Mouse (Mus musculus) liver, embryonic 15.5 days (tissue): ENCODE measurements around the gene Nacc1. TPM values are rescaled to one million over a fixed set of nuclear protein-coding genes. Genes with fewer than 3 reads are reported as not detected.

Source experiments
- ATAC-seq: fragments of 200-750 bp; cut with Nextera tagmentation; 2 replicates; pipeline ENCODE4 v1.8.0; 2017; ENCODE audit warnings: moderate number of reproducible peaks, mild to moderate bottlenecking, moderate library complexity; ENCODE audit not compliant: insufficient read depth
- H3K27ac ChIP-seq: fragments of 300-500 bp; sonication (generic); replicated peaks from 2 replicates; pipeline ENCODE4 v1.5.1; 2015; ENCODE audit warnings: mild to moderate bottlenecking, inconsistent platforms
- H3K27me3 ChIP-seq: fragments of 300-500 bp; sonication (generic); 2 replicates; pipeline ENCODE4 v1.6.1; 2015; ENCODE audit warnings: mild to moderate bottlenecking, inconsistent platforms
- H3K36me3 ChIP-seq: fragments of 300-500 bp; sonication (generic); replicated peaks from 2 replicates; pipeline ENCODE4 v1.6.1; 2015; ENCODE audit warnings: moderate library complexity, mild to moderate bottlenecking, inconsistent platforms
- H3K4me1 ChIP-seq: fragments of 300-500 bp; sonication (generic); replicated peaks from 2 replicates; pipeline ENCODE4 v1.6.1; 2015; ENCODE audit warnings: inconsistent platforms
- H3K4me2 ChIP-seq: fragments of 300-500 bp; sonication (generic); 2 replicates; pipeline ENCODE4 v1.6.1; 2015; ENCODE audit warnings: moderate library complexity, mild to moderate bottlenecking, inconsistent platforms
- H3K4me3 ChIP-seq: fragments of 300-500 bp; sonication (generic); replicated peaks from 2 replicates; pipeline ENCODE4 v1.5.1; 2015; ENCODE audit warnings: mild to moderate bottlenecking, inconsistent platforms
- H3K9ac ChIP-seq: fragments of 300-500 bp; sonication (generic); 2 replicates; pipeline ENCODE4 v1.6.1; 2015; ENCODE audit warnings: moderate library complexity, mild to moderate bottlenecking, inconsistent platforms
- H3K9me3 ChIP-seq: fragments of 300-500 bp; sonication (generic); replicated peaks from 2 replicates; pipeline ENCODE4 v1.6.1; 2016; ENCODE audit warnings: inconsistent platforms
- WGBS: fragments of 180-500 bp; shearing (Covaris S2); methylation state at CpG from one replicate; pipeline ENCODE4 v1.1.7; 2015; ENCODE audit warnings: mixed read lengths; ENCODE audit not compliant: insufficient replicate concordance; 5-methylcytosine and 5-hydroxymethylcytosine counted together
- polyA plus RNA-seq: library from polyadenylated mRNA; unstranded; fragments of >200 nt; fragmentation: Nextera tagmentation; extraction: Ambion mirVana; gene quantifications from 2 replicates; pipeline ENCODE4 v1.2.1, GENCODE M21; 2015

Nacc1 gene
- 6.2 and 7.2 TPM in 2 replicates for polyA plus RNA-seq

- H3K36me3 ChIP-seq: peaks cover 37% of the 10 kb centered on the region
- peaks cover 66% of the 10 kb centered on the region for H3K4me1 ChIP-seq
- H3K27me3 ChIP-seq: no peaks in the 10 kb centered on the region
- peak; percentile 78 for ATAC-seq
- WGBS: under 1% methylated on average over 34 of the region's 37 CpGs
- H3K4me2 ChIP-seq: peak within 1 kb of the TSS; percentile 91
- H3K4me3 ChIP-seq: peak within 1 kb of the TSS; percentile 98
- H3K9ac ChIP-seq: peak within 1 kb of the TSS; percentile 98
- H3K9me3 ChIP-seq: no peaks in the 10 kb centered on the region
- peak within 1 kb of the TSS; percentile 93 for H3K27ac ChIP-seq
Measured at GRCm38 (mm10) chr8:84687705-84688100, at the start of gene Nacc1. Nacc1 (minus strand) TSS chr8:84687862.

GRCm38 (mm10) chr8:84736521-84736920 lies 48.9 kb upstream of the Nacc1 start:
- no peak overlapping the region for H3K4me3 ChIP-seq
- H3K9ac ChIP-seq: no peak overlapping the region
- peaks cover 78% of the 10 kb centered on the region for H3K4me1 ChIP-seq
- 91% methylated on average over 4 of the region's 4 CpGs for WGBS
- H3K9me3 ChIP-seq: no peaks in the 10 kb centered on the region
- no peak for ATAC-seq
- peak overlapping the region; percentile 31; the same call in 1 of the 2 replicates for H3K27ac ChIP-seq
- H3K27me3 ChIP-seq: peaks cover 53% of the 10 kb centered on the region
- H3K4me2 ChIP-seq: no peak overlapping the region
- no peaks in the 10 kb centered on the region for H3K36me3 ChIP-seq

- Histone ChIP-seq H3K27ac (no peak overlapping the region), H3K27me3 (peaks cover 44% of the 10 kb centered on the region), H3K9me3 (no peaks in the 10 kb centered on the region), H3K4me3 (no peak overlapping the region), H3K9ac (no peak overlapping the region), H3K4me2 (no peak overlapping the region), H3K36me3 (no peaks in the 10 kb centered on the region), H3K4me1 (peaks cover 80% of the 10 kb centered on the region)
- 61% methylated on average over 2 of the region's 2 CpGs for WGBS
- ATAC-seq: no peak
Measured at GRCm38 (mm10) chr8:84735597-84735996, 47.9 kb upstream of the Nacc1 start.

- H3K9me3 ChIP-seq: no peaks in the 10 kb centered on the region
- H3K36me3 ChIP-seq: no peaks in the 10 kb centered on the region
- ATAC-seq: no peak
- 72% methylated on average over 2 of the region's 2 CpGs for WGBS
- H3K27ac ChIP-seq: peak overlapping the region; percentile 35
- H3K4me1 ChIP-seq: peaks cover 86% of the 10 kb centered on the region
- peaks cover 36% of the 10 kb centered on the region for H3K27me3 ChIP-seq
- no peak overlapping the region for H3K4me2 ChIP-seq
- 0 out of 2 replicates have a peak overlapping the region, but pooled peaks have one; percentile 3 for H3K9ac ChIP-seq
- H3K4me3 ChIP-seq: no peak overlapping the region
Measured at GRCm38 (mm10) chr8:84734680-84735079, 47.0 kb upstream of the Nacc1 start.

- no peak overlapping the region for H3K4me3 ChIP-seq
- no peak overlapping the region for H3K4me2 ChIP-seq
- peak overlapping the region; percentile 34 for H3K27ac ChIP-seq
- WGBS: 80% methylated on average over 6 of the region's 6 CpGs
- no peak overlapping the region for H3K9ac ChIP-seq
- no peaks in the 10 kb centered on the region for H3K9me3 ChIP-seq
- ATAC-seq: no peak
- peaks cover 88% of the 10 kb centered on the region for H3K4me1 ChIP-seq
- peaks cover 31% of the 10 kb centered on the region for H3K27me3 ChIP-seq
- H3K36me3 ChIP-seq: no peaks in the 10 kb centered on the region
Measured at GRCm38 (mm10) chr8:84733959-84734358, 46.3 kb upstream of the Nacc1 start.

GRCm38 (mm10) chr8:84732996-84733395 lies 45.3 kb upstream of the Nacc1 start:
- Histone ChIP-seq H3K27ac (peak overlapping the region; percentile 98), H3K4me1 (peaks cover 89% of the 10 kb centered on the region), H3K36me3 (no peaks in the 10 kb centered on the region), H3K27me3 (peaks cover 23% of the 10 kb centered on the region), H3K4me3 (no peak overlapping the region), H3K4me2 (no peak overlapping the region), H3K9me3 (no peaks in the 10 kb centered on the region), H3K9ac (no peak overlapping the region)
- 68% methylated on average over 6 of the region's 6 CpGs for WGBS
- no peak for ATAC-seq

GRCm38 (mm10) chr8:84732545-84732944 lies 44.9 kb upstream of the Nacc1 start:
- Histone ChIP-seq H3K9me3 (no peaks in the 10 kb centered on the region), H3K4me3 (no peak overlapping the region), H3K27ac (peak overlapping the region; percentile 98), H3K4me2 (no peak overlapping the region), H3K36me3 (peaks cover 1% of the 10 kb centered on the region; the same call in 1 of the 2 replicates), H3K27me3 (peaks cover 23% of the 10 kb centered on the region), H3K4me1 (peaks cover 89% of the 10 kb centered on the region), H3K9ac (0 out of 2 replicates have a peak overlapping the region, but pooled peaks have one; percentile 66)
- WGBS: 72% methylated on average over 5 of the region's 5 CpGs
- no peak for ATAC-seq

- Histone ChIP-seq H3K9me3 (no peaks in the 10 kb centered on the region), H3K9ac (peak overlapping the region; percentile 66), H3K27me3 (peaks cover 19% of the 10 kb centered on the region), H3K4me1 (peaks cover 93% of the 10 kb centered on the region), H3K27ac (peak overlapping the region; percentile 98), H3K36me3 (peaks cover 11% of the 10 kb centered on the region), H3K4me2 (peak overlapping the region; percentile 79), H3K4me3 (peak overlapping the region; percentile 46)
- whole genome bisulfite sequencing: 44% methylated on average over 11 of the region's 11 CpGs
- no peak for ATAC-seq
Measured at GRCm38 (mm10) chr8:84731371-84732177, 43.9 kb upstream of the Nacc1 start.

GRCm38 (mm10) chr8:84730541-84731370 lies 43.1 kb upstream of the Nacc1 start:
- Histone ChIP-seq H3K4me1 (peaks cover 96% of the 10 kb centered on the region), H3K4me3 (peak overlapping the region; percentile 46), H3K27ac (peak overlapping the region; percentile 98), H3K4me2 (peak overlapping the region; percentile 79), H3K27me3 (peaks cover 11% of the 10 kb centered on the region), H3K36me3 (peaks cover 17% of the 10 kb centered on the region), H3K9me3 (no peaks in the 10 kb centered on the region), H3K9ac (peak overlapping the region; percentile 66)
- WGBS: 16% methylated on average over 9 of the region's 9 CpGs
- ATAC-seq: peak; percentile 92

GRCm38 (mm10) chr8:84729921-84730362 lies 42.3 kb upstream of the Nacc1 start:
- Histone ChIP-seq H3K9ac (peak overlapping the region; percentile 66), H3K9me3 (no peaks in the 10 kb centered on the region), H3K27me3 (peaks cover 10% of the 10 kb centered on the region), H3K27ac (peak overlapping the region; percentile 98), H3K4me2 (peak overlapping the region; percentile 79), H3K36me3 (peaks cover 17% of the 10 kb centered on the region), H3K4me3 (peak overlapping the region; percentile 46; the same call in 1 of the 2 replicates), H3K4me1 (peaks cover 99% of the 10 kb centered on the region)
- no peak for ATAC-seq
- WGBS: 80% methylated on average over 16 of the region's 16 CpGs

- no peaks in the 10 kb centered on the region; the same call in 1 of the 2 replicates for H3K27me3 ChIP-seq
- H3K9me3 ChIP-seq: no peaks in the 10 kb centered on the region
- peak overlapping the region; percentile 15; the same call in 1 of the 2 replicates for H3K9ac ChIP-seq
- H3K4me1 ChIP-seq: peaks cover 100% of the 10 kb centered on the region
- H3K27ac ChIP-seq: peak overlapping the region; percentile 98
- no peak for ATAC-seq
- WGBS: 74% methylated on average over 3 of the region's 3 CpGs
- no peak overlapping the region for H3K4me3 ChIP-seq
- H3K4me2 ChIP-seq: 0 out of 2 replicates have a peak overlapping the region, but pooled peaks have one; percentile 6
- peaks cover 17% of the 10 kb centered on the region for H3K36me3 ChIP-seq
Measured at GRCm38 (mm10) chr8:84728474-84728873, 40.8 kb upstream of the Nacc1 start.
